Mouse (Mus musculus): Measurements from ENCODE around the gene Gm14190. TPM values are rescaled to one million over a fixed set of nuclear protein-coding genes. Genes with fewer than 3 reads are reported as not detected.
"Not testable (repeated sequence)": the region's sequence is repeated elsewhere in the genome, so short reads cannot be mapped to it uniquely, and the experiment has no call there.

Gene Gm14190
- polyA plus RNA-seq, 1 experiment from 2014 or later = not detected

DNA sequence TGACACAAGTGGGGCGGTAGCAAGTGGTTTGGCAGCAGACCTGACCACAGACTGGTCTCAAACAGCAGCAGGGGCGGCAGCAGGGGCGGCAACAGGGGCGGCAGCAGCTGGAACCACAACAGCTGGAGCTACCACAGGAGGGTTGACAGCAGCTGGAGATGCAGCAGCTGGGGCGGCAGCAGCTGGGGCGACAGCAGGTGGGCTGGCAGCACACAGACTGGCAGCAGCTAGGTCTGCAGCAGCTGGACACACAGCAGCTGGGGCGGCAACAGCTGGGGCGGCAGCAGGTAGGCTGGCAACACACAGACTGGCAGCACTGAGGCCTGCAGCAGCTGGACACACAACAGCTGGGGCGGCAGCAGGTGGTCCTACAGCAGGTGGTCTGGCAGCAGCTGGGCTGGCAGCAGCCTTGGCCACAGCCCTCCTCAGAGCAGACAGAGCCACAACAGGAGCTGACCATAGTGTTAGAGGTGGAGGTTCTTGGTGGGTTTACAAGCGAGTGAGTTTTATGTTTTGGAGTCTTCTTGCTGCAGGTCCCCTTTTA lies 32.0 kb downstream of the Gm14190 start, which contains the start of gene Gm11563:
Gene Gm11563 (minus strand): TSS at position 494 of the 544 bp plus-strand sequence.
- H3K4me2 ChIP-seq (replicated peaks; ENCODE audit: low read depth, low read length); H3K27ac ChIP-seq (ENCODE audit: low read length); H3K9me3 ChIP-seq (ENCODE audit: control insufficient read depth, low read depth, low read length); H3K36me3 ChIP-seq (ENCODE audit: control insufficient read depth, insufficient read depth, low read length); H3K4me3 ChIP-seq (ENCODE audit: low read depth, low read length); H3K9ac ChIP-seq (replicated peaks; ENCODE audit: low read depth, low read length); H3K27me3 ChIP-seq (ENCODE audit: control insufficient read depth, insufficient read depth, low read length); H3K4me1 ChIP-seq (ENCODE audit: control insufficient read depth, insufficient read depth, low read length); ATAC-seq (ENCODE audit: insufficient number of reproducible peaks, insufficient read depth, low FRiP score, low read depth): not testable (repeated sequence)
- WGBS = 59% methylated on average over 10 of the region's 10 CpGs

DNA sequence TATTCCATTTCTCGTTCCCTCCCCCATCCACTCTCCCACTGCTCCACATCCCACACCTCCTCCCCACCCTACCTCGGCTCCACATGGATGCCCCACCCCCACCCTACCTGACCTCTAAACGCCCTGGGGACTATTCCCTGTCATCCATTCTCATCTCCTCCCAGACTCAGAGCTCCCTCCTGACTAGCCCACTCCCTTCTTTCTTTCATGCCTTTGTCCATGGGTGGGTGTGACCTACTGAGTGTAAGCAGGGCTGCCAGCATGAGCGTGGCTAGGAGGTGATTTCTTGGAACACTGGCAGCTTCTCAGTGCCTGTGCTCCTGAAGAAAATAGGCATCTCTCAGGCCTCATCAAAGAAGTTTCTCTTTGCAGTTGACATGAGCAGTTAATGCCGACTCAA lies 33.5 kb downstream of the Gm14190 start:
- Histone ChIP-seq H3K4me2 (replicated peaks; ENCODE audit: low read depth, low read length) (no peak overlapping the region), H3K27me3 (ENCODE audit: control insufficient read depth, insufficient read depth, low read length) (no peaks in the 10 kb centered on the region), H3K4me3 (ENCODE audit: low read depth, low read length) (no peak overlapping the region), H3K36me3 (ENCODE audit: control insufficient read depth, insufficient read depth, low read length) (no peaks in the 10 kb centered on the region), H3K9ac (replicated peaks; ENCODE audit: low read depth, low read length) (no peak overlapping the region), H3K27ac (ENCODE audit: low read length) (no peak overlapping the region), H3K4me1 (ENCODE audit: control insufficient read depth, insufficient read depth, low read length) (no peaks in the 10 kb centered on the region), H3K9me3 (ENCODE audit: control insufficient read depth, low read depth, low read length) (no peaks in the 10 kb centered on the region)
- ATAC-seq (ENCODE audit: insufficient number of reproducible peaks, insufficient read depth, low FRiP score, low read depth) = no peak
- WGBS = 40% methylated on average over 5 of the region's 5 CpGs

DNA sequence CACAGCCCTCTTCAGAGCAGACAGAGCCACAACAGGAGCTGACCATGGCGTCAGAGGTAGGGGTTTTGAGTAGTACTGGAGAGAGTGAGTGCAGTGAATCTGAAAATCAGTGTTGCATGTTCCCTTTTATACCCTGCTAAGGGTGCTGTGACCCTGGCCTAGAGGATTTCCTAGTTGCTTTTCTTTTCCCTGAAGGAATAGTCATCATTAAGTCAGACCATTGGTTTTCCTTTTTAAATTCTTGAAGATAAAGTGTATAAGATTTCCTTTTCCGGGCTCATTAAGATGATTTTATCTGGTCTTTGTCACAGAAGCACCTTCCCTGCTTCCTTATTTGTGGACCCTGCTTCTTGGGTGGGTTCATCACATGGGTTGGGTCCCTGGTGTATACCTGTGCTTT lies 40.4 kb downstream of the Gm14190 start, which contains the start of gene Gm11555:
Gene Gm11555 (minus strand): TSS at position 101 of the 400 bp plus-strand sequence.
- Histone ChIP-seq H3K27ac (ENCODE audit: low read length) (no peak within 1 kb of the TSS), H3K4me1 (ENCODE audit: control insufficient read depth, insufficient read depth, low read length) (no peaks in the 10 kb centered on the region), H3K9me3 (ENCODE audit: control insufficient read depth, low read depth, low read length) (no peaks in the 10 kb centered on the region), H3K36me3 (ENCODE audit: control insufficient read depth, insufficient read depth, low read length) (no peaks in the 10 kb centered on the region), H3K9ac (replicated peaks; ENCODE audit: low read depth, low read length) (no peak within 1 kb of the TSS), H3K27me3 (ENCODE audit: control insufficient read depth, insufficient read depth, low read length) (no peaks in the 10 kb centered on the region), H3K4me2 (replicated peaks; ENCODE audit: low read depth, low read length) (no peak within 1 kb of the TSS), H3K4me3 (ENCODE audit: low read depth, low read length) (no peak within 1 kb of the TSS)
- no peak for ATAC-seq (ENCODE audit: insufficient number of reproducible peaks, insufficient read depth, low FRiP score, low read depth)
- 83% methylated on average over 2 of the region's 2 CpGs for WGBS

DNA sequence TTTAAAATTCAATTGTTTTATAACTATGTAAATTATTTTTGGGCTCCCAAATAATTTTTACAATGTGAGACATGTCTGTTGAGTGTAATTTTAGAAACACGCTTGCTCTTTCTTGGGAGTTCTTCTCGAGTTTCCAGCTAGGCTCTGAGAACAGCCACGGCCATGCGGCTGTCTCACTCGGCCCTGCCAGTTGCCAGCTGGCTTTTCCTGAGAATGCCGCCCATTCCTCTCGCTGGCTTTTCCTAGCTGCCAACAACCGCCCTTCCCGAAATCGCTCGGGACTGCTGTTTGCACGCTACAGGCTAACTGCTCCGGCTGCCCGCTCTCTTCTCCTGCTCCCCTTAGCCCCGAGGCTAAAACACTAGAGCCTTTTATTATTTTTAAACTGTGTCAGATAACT lies 44.1 kb downstream of the Gm14190 start:
- Histone ChIP-seq H3K9me3 (ENCODE audit: control insufficient read depth, low read depth, low read length) (no peaks in the 10 kb centered on the region), H3K36me3 (ENCODE audit: control insufficient read depth, insufficient read depth, low read length) (no peaks in the 10 kb centered on the region), H3K27ac (ENCODE audit: low read length) (no peak overlapping the region), H3K4me3 (ENCODE audit: low read depth, low read length) (no peak overlapping the region), H3K4me2 (replicated peaks; ENCODE audit: low read depth, low read length) (no peak overlapping the region), H3K4me1 (ENCODE audit: control insufficient read depth, insufficient read depth, low read length) (no peaks in the 10 kb centered on the region), H3K9ac (replicated peaks; ENCODE audit: low read depth, low read length) (no peak overlapping the region), H3K27me3 (ENCODE audit: control insufficient read depth, insufficient read depth, low read length) (no peaks in the 10 kb centered on the region)
- WGBS = 86% methylated on average over 15 of the region's 15 CpGs
- no peak for ATAC-seq (ENCODE audit: insufficient number of reproducible peaks, insufficient read depth, low FRiP score, low read depth)

DNA sequence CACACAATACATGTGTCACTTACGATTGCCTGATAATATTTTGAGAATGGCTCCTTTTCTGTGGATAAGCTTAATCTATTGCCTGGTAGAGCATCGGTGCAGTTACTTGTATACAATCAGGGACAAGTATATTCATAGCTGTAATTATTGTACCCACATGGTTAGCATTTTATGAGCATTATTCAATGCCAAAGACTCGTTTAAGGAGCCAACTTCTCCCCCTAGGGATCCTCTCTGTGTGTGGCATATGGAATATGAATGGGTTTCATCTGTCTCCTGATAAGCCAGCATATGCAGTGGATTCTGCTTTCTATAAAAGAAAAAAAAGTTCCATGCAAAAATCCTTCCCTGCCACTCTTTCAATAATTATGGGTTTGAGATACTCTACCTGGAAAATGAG lies 46.2 kb downstream of the Gm14190 start:
- H3K27me3 ChIP-seq (ENCODE audit: control insufficient read depth, insufficient read depth, low read length) = no peaks in the 10 kb centered on the region
- no peak overlapping the region for H3K4me3 ChIP-seq (ENCODE audit: low read depth, low read length)
- no peak overlapping the region for H3K4me2 ChIP-seq (replicated peaks; ENCODE audit: low read depth, low read length)
- WGBS = 77% methylated on average over 3 of the region's 3 CpGs
- H3K27ac ChIP-seq (ENCODE audit: low read length) = no peak overlapping the region
- no peak for ATAC-seq (ENCODE audit: insufficient number of reproducible peaks, insufficient read depth, low FRiP score, low read depth)
- no peak overlapping the region for H3K9ac ChIP-seq (replicated peaks; ENCODE audit: low read depth, low read length)
- H3K9me3 ChIP-seq (ENCODE audit: control insufficient read depth, low read depth, low read length) = no peaks in the 10 kb centered on the region
- H3K4me1 ChIP-seq (ENCODE audit: control insufficient read depth, insufficient read depth, low read length) = no peaks in the 10 kb centered on the region
- H3K36me3 ChIP-seq (ENCODE audit: control insufficient read depth, insufficient read depth, low read length) = no peaks in the 10 kb centered on the region

DNA sequence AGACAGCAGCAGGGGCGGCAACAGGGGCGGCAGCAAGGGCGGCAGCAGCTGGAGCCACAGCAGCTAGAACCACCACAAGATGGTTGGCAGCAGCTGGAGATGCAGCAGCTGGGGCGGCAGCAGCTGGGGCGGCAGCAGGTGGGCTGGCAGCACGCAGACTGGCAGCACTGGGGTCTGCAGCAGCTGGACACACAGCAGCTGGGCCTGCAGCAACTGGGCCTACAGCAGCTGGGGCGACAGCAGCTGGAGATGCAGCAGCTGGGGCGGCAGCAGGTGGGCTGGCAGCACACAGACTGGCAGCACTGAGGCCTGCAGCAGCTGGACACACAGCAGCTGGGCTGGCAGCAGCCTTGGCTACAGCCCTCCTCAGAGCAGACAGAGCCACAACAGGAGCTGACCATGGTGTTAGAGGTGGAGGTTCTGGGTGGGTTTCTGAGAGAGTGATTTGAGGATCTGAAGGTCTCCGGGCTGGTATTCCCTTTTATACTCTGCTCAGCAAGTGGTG lies 46.9 kb downstream of the Gm14190 start, which contains the start of gene Krtap4-7:
Gene Krtap4-7 (minus strand): TSS at position 455 of the 505 bp plus-strand sequence.
- H3K27me3 ChIP-seq (ENCODE audit: control insufficient read depth, insufficient read depth, low read length); ATAC-seq (ENCODE audit: insufficient number of reproducible peaks, insufficient read depth, low FRiP score, low read depth); H3K36me3 ChIP-seq (ENCODE audit: control insufficient read depth, insufficient read depth, low read length); H3K4me3 ChIP-seq (ENCODE audit: low read depth, low read length); H3K9ac ChIP-seq (replicated peaks; ENCODE audit: low read depth, low read length); H3K27ac ChIP-seq (ENCODE audit: low read length); H3K4me2 ChIP-seq (replicated peaks; ENCODE audit: low read depth, low read length); H3K4me1 ChIP-seq (ENCODE audit: control insufficient read depth, insufficient read depth, low read length); H3K9me3 ChIP-seq (ENCODE audit: control insufficient read depth, low read depth, low read length): not testable (repeated sequence)
- 86% methylated on average over 9 of the region's 9 CpGs for WGBS

DNA sequence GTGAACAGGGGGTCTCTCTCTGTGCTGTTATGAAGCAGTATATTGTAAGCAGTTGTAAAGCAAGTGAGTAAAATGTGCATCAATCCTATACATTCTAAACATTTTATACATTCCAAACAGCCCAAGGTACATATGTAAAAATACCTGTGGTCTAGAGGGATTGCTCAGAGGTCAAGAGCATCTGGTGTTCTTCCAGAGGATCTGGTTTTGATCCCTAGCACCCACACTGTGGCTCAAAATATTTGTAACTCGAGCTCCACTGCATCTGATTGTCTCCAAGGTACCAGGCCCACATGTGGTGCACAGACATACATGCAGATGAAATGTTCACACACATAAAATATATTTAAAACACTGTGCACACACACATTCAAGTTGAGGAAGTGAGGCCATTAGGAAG lies 49.6 kb downstream of the Gm14190 start:
- Histone ChIP-seq H3K27ac (ENCODE audit: low read length) (no peak overlapping the region), H3K27me3 (ENCODE audit: control insufficient read depth, insufficient read depth, low read length) (no peaks in the 10 kb centered on the region), H3K4me3 (ENCODE audit: low read depth, low read length) (no peak overlapping the region), H3K4me1 (ENCODE audit: control insufficient read depth, insufficient read depth, low read length) (no peaks in the 10 kb centered on the region), H3K9me3 (ENCODE audit: control insufficient read depth, low read depth, low read length) (no peaks in the 10 kb centered on the region), H3K36me3 (ENCODE audit: control insufficient read depth, insufficient read depth, low read length) (no peaks in the 10 kb centered on the region), H3K4me2 (replicated peaks; ENCODE audit: low read depth, low read length) (no peak overlapping the region), H3K9ac (replicated peaks; ENCODE audit: low read depth, low read length) (no peak overlapping the region)
- no peak for ATAC-seq (ENCODE audit: insufficient number of reproducible peaks, insufficient read depth, low FRiP score, low read depth)
- 31% methylated on average over 1 of the region's 1 CpGs for WGBS
